Mouse (Mus musculus): Measurements from ENCODE around the gene Hopx. TPM values are rescaled to one million over a fixed set of nuclear protein-coding genes. Genes with fewer than 3 reads are reported as not detected.
A peak's percentile ranks its signal among the peaks of the same experiment; 100 is the strongest.
"Not testable (repeated sequence)": the region's sequence is repeated elsewhere in the genome, so short reads cannot be mapped to it uniquely, and the experiment has no call there.

The Hopx gene
- polyA plus RNA-seq, 1 experiment from 2014 or later, result 16.7 TPM

- no peak overlapping the region for H3K4me2 ChIP-seq (ENCODE audit: low read depth, low read length)
- H3K27me3 ChIP-seq (ENCODE audit: control insufficient read depth, insufficient read depth, low read length), result no peaks in the 10 kb centered on the region
- no peak overlapping the region for H3K4me3 ChIP-seq (ENCODE audit: low read length)
- no peak overlapping the region for H3K9ac ChIP-seq (ENCODE audit: low read length)
- H3K9me3 ChIP-seq (replicated peaks; ENCODE audit: control insufficient read depth, low read length), result no peaks in the 10 kb centered on the region
- peaks cover 53% of the 10 kb centered on the region for H3K4me1 ChIP-seq (ENCODE audit: control insufficient read depth, insufficient read depth, low read length)
- WGBS, result 29% methylated on average over 11 of the region's 11 CpGs
- peaks cover 3% of the 10 kb centered on the region; the same call in 1 of the 2 replicates for H3K36me3 ChIP-seq (ENCODE audit: control insufficient read depth, insufficient read depth)
- no peak for ATAC-seq (replicated peaks; ENCODE audit: extremely low read depth, insufficient read depth, low FRiP score)
- peak overlapping the region; percentile 3; the same call in 1 of the 2 replicates for H3K27ac ChIP-seq (ENCODE audit: low read length)
These were observed 15.5 kb downstream of the Hopx start for GRCm38 (mm10) chr5:77099317-77099996.

DNA sequence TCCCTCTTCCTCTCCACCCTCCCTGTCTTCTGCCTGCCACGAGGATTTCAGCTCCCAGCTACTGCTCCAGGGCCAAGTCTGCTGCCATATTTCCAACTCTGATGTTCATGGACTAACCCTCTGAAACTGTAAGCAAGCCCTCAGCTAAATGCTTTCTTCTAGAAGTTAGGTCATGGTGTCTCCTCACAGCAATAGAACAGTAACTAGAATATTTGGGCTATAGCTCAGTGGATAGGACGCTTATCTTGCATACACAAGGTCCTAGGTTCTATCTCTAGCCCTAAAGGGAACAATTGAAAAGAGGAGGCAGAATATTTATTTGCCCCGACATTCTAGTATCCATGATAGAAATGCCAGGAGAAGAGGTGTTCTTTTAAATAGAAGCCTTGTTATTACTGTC is 16.0 kb downstream of the Hopx start:
- no peak overlapping the region for H3K27ac ChIP-seq (ENCODE audit: low read length)
- no peaks in the 10 kb centered on the region for H3K27me3 ChIP-seq (ENCODE audit: control insufficient read depth, insufficient read depth, low read length)
- no peak for ATAC-seq (replicated peaks; ENCODE audit: extremely low read depth, insufficient read depth, low FRiP score)
- H3K4me3 ChIP-seq (ENCODE audit: low read length), result no peak overlapping the region
- no peaks in the 10 kb centered on the region for H3K9me3 ChIP-seq (replicated peaks; ENCODE audit: control insufficient read depth, low read length)
- WGBS, result 74% methylated on average over 3 of the region's 3 CpGs
- H3K36me3 ChIP-seq (ENCODE audit: control insufficient read depth, insufficient read depth), result peaks cover 3% of the 10 kb centered on the region; the same call in 1 of the 2 replicates
- peaks cover 55% of the 10 kb centered on the region for H3K4me1 ChIP-seq (ENCODE audit: control insufficient read depth, insufficient read depth, low read length)
- H3K4me2 ChIP-seq (ENCODE audit: low read depth, low read length), result no peak overlapping the region
- no peak overlapping the region for H3K9ac ChIP-seq (ENCODE audit: low read length)

GRCm38 (mm10) chr5:77097686-77098085 is 17.2 kb downstream of the Hopx start:
- ATAC-seq (replicated peaks; ENCODE audit: extremely low read depth, insufficient read depth, low FRiP score), result no peak
- 0 out of 2 replicates have a peak overlapping the region, but pooled peaks have one; percentile 3 for H3K9ac ChIP-seq (ENCODE audit: low read length)
- H3K4me1 ChIP-seq (ENCODE audit: control insufficient read depth, insufficient read depth, low read length), result peaks cover 57% of the 10 kb centered on the region
- peak overlapping the region; percentile 8; the same call in 1 of the 2 replicates for H3K4me2 ChIP-seq (ENCODE audit: low read depth, low read length)
- H3K9me3 ChIP-seq (replicated peaks; ENCODE audit: control insufficient read depth, low read length), result no peaks in the 10 kb centered on the region
- no peaks in the 10 kb centered on the region for H3K27me3 ChIP-seq (ENCODE audit: control insufficient read depth, insufficient read depth, low read length)
- H3K27ac ChIP-seq (ENCODE audit: low read length), result peak overlapping the region; percentile 66
- WGBS, result 37% methylated on average over 6 of the region's 6 CpGs
- no peak overlapping the region for H3K4me3 ChIP-seq (ENCODE audit: low read length)
- peaks cover 3% of the 10 kb centered on the region; the same call in 1 of the 2 replicates for H3K36me3 ChIP-seq (ENCODE audit: control insufficient read depth, insufficient read depth)

DNA sequence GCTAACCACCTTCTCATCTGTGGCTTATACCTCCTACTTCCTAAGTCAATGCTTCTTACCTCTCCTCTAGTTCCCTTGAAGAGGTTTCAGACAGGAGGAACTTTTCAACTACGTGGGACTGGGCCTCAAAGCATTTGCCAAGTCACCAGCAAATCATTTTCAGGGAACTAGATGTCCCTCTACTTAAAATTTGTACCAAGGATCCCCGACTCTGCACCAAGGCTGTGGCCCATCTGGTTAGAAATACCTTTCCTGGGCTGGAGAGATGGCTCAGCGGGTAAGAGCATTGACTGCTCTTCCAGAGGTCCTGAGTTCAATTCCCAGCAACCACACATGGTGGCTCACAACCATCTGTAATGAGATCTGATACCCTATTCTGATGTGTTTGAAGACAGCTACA is 18.7 kb downstream of the Hopx start:
- not testable (repeated sequence) for H3K27me3 ChIP-seq (ENCODE audit: control insufficient read depth, insufficient read depth, low read length); H3K27ac ChIP-seq (ENCODE audit: low read length); H3K9ac ChIP-seq (ENCODE audit: low read length); H3K9me3 ChIP-seq (replicated peaks; ENCODE audit: control insufficient read depth, low read length); H3K36me3 ChIP-seq (ENCODE audit: control insufficient read depth, insufficient read depth); H3K4me3 ChIP-seq (ENCODE audit: low read length); H3K4me2 ChIP-seq (ENCODE audit: low read depth, low read length); ATAC-seq (replicated peaks; ENCODE audit: extremely low read depth, insufficient read depth, low FRiP score)
- 77% methylated on average over 3 of the region's 3 CpGs for WGBS
- H3K4me1 ChIP-seq (ENCODE audit: control insufficient read depth, insufficient read depth, low read length), result peaks cover 66% of the 10 kb centered on the region

DNA sequence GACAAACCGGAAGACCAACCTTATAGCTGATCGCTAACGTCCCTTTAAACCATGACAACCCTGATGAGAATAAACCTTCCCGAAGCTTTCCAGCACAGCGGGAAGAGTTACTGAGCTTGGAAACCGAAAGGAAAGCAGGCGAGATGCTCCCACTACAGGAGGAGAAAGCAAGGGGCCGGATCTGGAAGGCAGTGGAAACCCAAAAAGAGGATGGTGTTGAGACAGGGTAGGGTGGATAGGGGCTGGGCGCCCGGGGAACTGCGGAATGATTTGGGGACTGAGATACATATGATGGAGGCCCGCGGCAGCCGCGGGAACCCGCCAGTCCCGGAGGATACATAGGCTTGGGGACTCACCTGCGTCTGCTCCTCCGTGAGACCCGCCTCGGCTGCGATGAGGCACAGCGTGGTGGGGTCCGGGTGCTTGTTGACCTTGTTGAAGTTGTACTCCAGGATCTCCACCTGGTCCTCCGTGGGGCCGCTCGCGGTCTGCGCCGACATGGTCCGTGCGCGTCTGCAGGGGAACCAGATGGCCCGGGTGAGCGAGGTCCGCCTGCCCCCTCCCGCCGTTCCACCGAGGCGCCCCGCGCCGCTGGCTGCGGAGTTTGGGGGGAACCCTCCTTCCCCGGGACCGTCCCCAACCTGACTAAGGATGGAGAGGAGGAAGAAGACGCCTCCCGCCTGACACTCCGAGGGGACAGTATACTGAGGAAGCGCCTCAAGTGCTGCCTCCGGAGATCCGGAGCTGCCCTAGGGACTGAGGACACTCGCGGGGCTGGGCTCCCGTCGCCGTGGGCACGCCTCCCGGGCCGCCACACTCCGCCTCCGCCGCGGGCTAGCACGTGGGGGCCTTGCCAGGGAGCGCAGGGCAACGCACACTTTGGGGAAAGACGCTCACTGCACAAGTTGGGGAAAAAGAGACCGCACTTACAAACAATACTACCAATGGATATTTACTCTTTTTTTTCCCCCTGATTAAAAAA is 20.1 kb downstream of the Hopx start:
- Histone ChIP-seq H3K4me1 (ENCODE audit: control insufficient read depth, insufficient read depth, low read length) (peaks cover 73% of the 10 kb centered on the region), H3K27me3 (ENCODE audit: control insufficient read depth, insufficient read depth, low read length) (no peaks in the 10 kb centered on the region), H3K36me3 (ENCODE audit: control insufficient read depth, insufficient read depth) (0 out of 2 replicates have a peak, but pooled peaks cover 2% of the 10 kb centered on the region), H3K9me3 (replicated peaks; ENCODE audit: control insufficient read depth, low read length) (no peaks in the 10 kb centered on the region), H3K4me2 (ENCODE audit: low read depth, low read length) (peak overlapping the region; percentile 86), H3K9ac (ENCODE audit: low read length) (peak overlapping the region; percentile 79), H3K27ac (ENCODE audit: low read length) (peak overlapping the region; percentile 82), H3K4me3 (ENCODE audit: low read length) (peak overlapping the region; percentile 76)
- whole genome bisulfite sequencing, result under 1% methylated on average over 69 of the region's 69 CpGs
- peak; percentile 81 for ATAC-seq (replicated peaks; ENCODE audit: extremely low read depth, insufficient read depth, low FRiP score)

GRCm38 (mm10) chr5:77093961-77094360 is 21.0 kb downstream of the Hopx start:
- 39% methylated on average over 8 of the region's 8 CpGs for WGBS

GRCm38 (mm10) chr5:77092531-77092930 is 22.4 kb downstream of the Hopx start:
- 40% methylated on average over 5 of the region's 5 CpGs for WGBS
- Histone ChIP-seq H3K36me3 (ENCODE audit: control insufficient read depth, insufficient read depth) (peaks cover 10% of the 10 kb centered on the region), H3K4me1 (ENCODE audit: control insufficient read depth, insufficient read depth, low read length) (peaks cover 58% of the 10 kb centered on the region), H3K9me3 (replicated peaks; ENCODE audit: control insufficient read depth, low read length) (no peaks in the 10 kb centered on the region), H3K27ac (ENCODE audit: low read length) (peak overlapping the region; percentile 60; the same call in 1 of the 2 replicates), H3K9ac (ENCODE audit: low read length) (0 out of 2 replicates have a peak overlapping the region, but pooled peaks have one; percentile 47), H3K4me3 (ENCODE audit: low read length) (no peak overlapping the region), H3K27me3 (ENCODE audit: control insufficient read depth, insufficient read depth, low read length) (no peaks in the 10 kb centered on the region), H3K4me2 (ENCODE audit: low read depth, low read length) (peak overlapping the region; percentile 36)
- ATAC-seq (replicated peaks; ENCODE audit: extremely low read depth, insufficient read depth, low FRiP score), result no peak

More at GRCm38 (mm10) chr5:77093961-77094360, 21.0 kb downstream of the Hopx start:
- H3K9me3 ChIP-seq (replicated peaks; ENCODE audit: control insufficient read depth, low read length), result no peaks in the 10 kb centered on the region
- H3K27me3 ChIP-seq (ENCODE audit: control insufficient read depth, insufficient read depth, low read length), result no peaks in the 10 kb centered on the region
- peak overlapping the region; percentile 1 for H3K27ac ChIP-seq (ENCODE audit: low read length)
- H3K4me3 ChIP-seq (ENCODE audit: low read length), result peak overlapping the region; percentile 76
- H3K36me3 ChIP-seq (ENCODE audit: control insufficient read depth, insufficient read depth), result 0 out of 2 replicates have a peak, but pooled peaks cover 4% of the 10 kb centered on the region
- peak overlapping the region; percentile 79 for H3K9ac ChIP-seq (ENCODE audit: low read length)
- ATAC-seq (replicated peaks; ENCODE audit: extremely low read depth, insufficient read depth, low FRiP score), result no peak
- H3K4me1 ChIP-seq (ENCODE audit: control insufficient read depth, insufficient read depth, low read length), result peaks cover 69% of the 10 kb centered on the region
- H3K4me2 ChIP-seq (ENCODE audit: low read depth, low read length), result peak overlapping the region; percentile 86

DNA sequence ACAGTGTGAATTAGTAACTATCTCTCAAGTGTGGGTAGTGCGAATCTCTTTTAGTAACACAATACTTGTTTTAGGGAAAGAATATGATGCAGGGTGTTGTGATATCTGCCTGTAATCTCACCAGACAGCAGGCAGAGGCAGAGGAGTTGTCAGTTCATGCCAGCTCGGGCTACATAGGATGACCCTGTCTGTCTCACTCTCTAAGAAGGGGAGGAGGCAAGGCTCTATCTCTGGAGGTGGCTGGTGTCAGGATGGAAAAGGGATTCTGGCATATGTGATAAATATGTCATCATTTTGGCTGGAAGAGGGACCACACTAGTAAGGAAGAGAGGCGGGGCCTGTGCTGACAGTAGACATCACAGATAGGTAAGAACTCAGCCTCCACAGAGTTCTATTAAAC is 23.0 kb downstream of the Hopx start:
- Histone ChIP-seq H3K4me1 (ENCODE audit: control insufficient read depth, insufficient read depth, low read length) (peaks cover 52% of the 10 kb centered on the region), H3K4me3 (ENCODE audit: low read length) (no peak overlapping the region), H3K9ac (ENCODE audit: low read length) (no peak overlapping the region), H3K27me3 (ENCODE audit: control insufficient read depth, insufficient read depth, low read length) (no peaks in the 10 kb centered on the region), H3K36me3 (ENCODE audit: control insufficient read depth, insufficient read depth) (peaks cover 10% of the 10 kb centered on the region), H3K4me2 (ENCODE audit: low read depth, low read length) (no peak overlapping the region), H3K27ac (ENCODE audit: low read length) (peak overlapping the region; percentile 60; the same call in 1 of the 2 replicates), H3K9me3 (replicated peaks; ENCODE audit: control insufficient read depth, low read length) (no peaks in the 10 kb centered on the region)
- no peak for ATAC-seq (replicated peaks; ENCODE audit: extremely low read depth, insufficient read depth, low FRiP score)
- WGBS, result 57% methylated on average over 3 of the region's 3 CpGs

All from heart, embryonic 16.5 days (tissue).